Mouse (Mus musculus): Measurements from ENCODE around the gene Sparc.

- TF ChIP-seq CTCF (IDR thresholded peaks at IDR 0.05; ENCODE audit: extremely low read depth, insufficient read depth, insufficient read length, insufficient replicate concordance): no peak
- TF ChIP-seq POLR2A (IDR thresholded peaks at IDR 0.05; ENCODE audit: low read depth, low read length): no peak
These were observed 66.1 kb downstream of the Sparc start for GRCm38 (mm10) chr11:55356846-55357245.
